Mouse (Mus musculus) lung, adult 2 months (tissue): ENCODE measurements around the gene Serpinb6a.

ENCODE experiments used
- CTCF ChIP-seq: fragments of 200-500 bp; IDR thresholded peaks from 2 replicates; pipeline ENCODE4 v1.5.1; 2011; ENCODE audit warnings: mild to moderate bottlenecking, low read length, control low read depth; ENCODE audit not compliant: insufficient read depth
- POLR2A ChIP-seq: fragments of 200-500 bp; IDR thresholded peaks from 2 replicates; pipeline ENCODE4 v1.6.1; 2011; ENCODE audit warnings: low read depth, mild to moderate bottlenecking, control low read depth, low read length, borderline replicate concordance; ENCODE audit errors: extremely low read depth

DNA sequence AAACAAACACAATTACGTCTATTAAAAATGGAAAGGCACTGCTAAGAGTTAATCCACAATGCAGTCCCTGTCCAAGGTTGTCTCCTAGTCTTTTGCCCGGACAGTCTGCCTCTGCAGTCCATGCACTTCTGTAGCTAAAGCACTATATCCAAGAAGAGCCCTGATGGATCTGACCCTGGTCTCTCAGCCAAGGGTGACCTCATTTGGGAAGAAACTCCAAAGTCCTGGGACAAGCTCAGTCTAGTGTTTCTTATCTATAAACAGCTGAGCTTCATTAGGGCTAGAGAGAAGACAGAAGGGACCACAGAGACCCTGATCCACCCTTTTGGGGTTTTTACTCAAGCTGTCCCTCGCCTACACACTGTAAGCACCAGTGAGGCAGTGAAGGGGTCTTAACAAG lies 71.7 kb downstream of the Serpinb6a start:
- TF ChIP-seq POLR2A (no peak), CTCF (no peak)
